Mouse (Mus musculus) ES-E14 (cell line): ENCODE measurements around the gene Ifit1bl1.

Experiments used
- CHD2 ChIP-seq: IDR thresholded peaks from 2 replicates; pipeline ENCODE4 v1.6.1; 2014; ENCODE audit warnings: mild to moderate bottlenecking, low read depth, low read length, inconsistent platforms
- MAFK ChIP-seq: IDR thresholded peaks from 2 replicates; pipeline ENCODE4 v1.6.1; 2014; ENCODE audit warnings: mild to moderate bottlenecking, low read depth, low read length, inconsistent platforms; ENCODE audit not compliant: insufficient read depth
- ZC3H11A ChIP-seq: IDR thresholded peaks from 2 replicates; pipeline ENCODE4 v1.6.1; 2012; ENCODE audit warnings: low read depth, mild to moderate bottlenecking, inconsistent platforms, low read length, borderline replicate concordance
- ZNF384 ChIP-seq: IDR thresholded peaks from 2 replicates; pipeline ENCODE4 v1.6.1; 2012; ENCODE audit warnings: low read depth, low read length, inconsistent platforms

- no peak for TF ChIP-seq CHD2
- no peak for TF ChIP-seq ZC3H11A
- TF ChIP-seq ZNF384, result no peak
- no peak for TF ChIP-seq MAFK
These were observed 48.5 kb upstream of the Ifit1bl1 start for GRCm38 (mm10) chr19:34650276-34650675.
